Mouse (Mus musculus) bone marrow, adult 2 months (tissue): ENCODE results near the gene Plxna1.

Experiments used
- CTCF ChIP-seq: fragments of 200-500 bp; IDR thresholded peaks from 2 replicates; pipeline ENCODE4 v1.5.1; 2011; ENCODE audit warnings: low read length, control low read depth; ENCODE audit not compliant: control insufficient read depth, insufficient read depth
- POLR2A ChIP-seq: fragments of 200-500 bp; IDR thresholded peaks from 2 replicates; pipeline ENCODE4 v1.6.1; 2011; ENCODE audit warnings: low read depth, mild to moderate bottlenecking, control low read depth, low read length, borderline replicate concordance; ENCODE audit not compliant: control insufficient read depth

GRCm38 (mm10) chr6:89359192-89359591 lies 3.2 kb downstream of the Plxna1 start:
- TF ChIP-seq POLR2A (no peak), CTCF (no peak)
